Mouse (Mus musculus) heart, embryonic 14.5 days (tissue): Measurements from ENCODE around the gene Hnrnpa2b1. TPM values are rescaled to one million over a fixed set of nuclear protein-coding genes. Genes with fewer than 3 reads are reported as not detected.
A peak's percentile ranks its signal among the peaks of the same experiment; 100 is the strongest.

Source experiments
- ATAC-seq: fragments of 200-750 bp; cut with Nextera tagmentation; 2 replicates; pipeline ENCODE4 v1.8.0; 2017; ENCODE audit warnings: low read depth, moderate TSS enrichment; ENCODE audit not compliant: insufficient number of reproducible peaks, insufficient read depth, low FRiP score
- H3K27ac ChIP-seq, 2 experiments: fragments of 200-500 bp in 1 of 2; fragments of 300-500 bp in 1 of 2; sonication (generic) in 1 of 2; replicated peaks in 1 of 2; 2 replicates each; pipeline ENCODE4 v1.5.1; 2012 to 2014; ENCODE audit warnings: low read depth in 2 of 2, low read length in 2 of 2, control low read depth in 1 of 2, mild to moderate bottlenecking in 1 of 2, mixed read lengths in 1 of 2; ENCODE audit not compliant: control insufficient read depth in 1 of 2, insufficient read depth in 1 of 2
- H3K27me3 ChIP-seq: fragments of 300-500 bp; sonication (generic); 2 replicates; pipeline ENCODE4 v1.6.1; 2014; ENCODE audit warnings: mild to moderate bottlenecking, low read length, control low read depth; ENCODE audit not compliant: control insufficient read depth, insufficient read depth
- H3K36me3 ChIP-seq: fragments of 300-500 bp; sonication (generic); 2 replicates; pipeline ENCODE4 v1.6.1; 2014; ENCODE audit warnings: mild to moderate bottlenecking, control low read depth, low read length, mixed read lengths; ENCODE audit not compliant: control insufficient read depth, insufficient read depth
- H3K4me1 ChIP-seq, 2 experiments: fragments of 200-500 bp in 1 of 2; fragments of 300-500 bp in 1 of 2; sonication (generic) in 1 of 2; 2 replicates each; pipeline ENCODE4 v1.6.1; 2012 to 2014; ENCODE audit warnings: low read length in 2 of 2, control low read depth in 1 of 2, mixed read lengths in 1 of 2; ENCODE audit not compliant: control insufficient read depth in 2 of 2, insufficient read depth in 2 of 2
- H3K4me2 ChIP-seq: fragments of 300-500 bp; sonication (generic); 2 replicates; pipeline ENCODE4 v1.6.1; 2014; ENCODE audit warnings: mild to moderate bottlenecking, low read length
- H3K4me3 ChIP-seq, 2 experiments: fragments of 200-500 bp in 1 of 2; fragments of 300-500 bp in 1 of 2; sonication (generic) in 1 of 2; 2 replicates each; pipeline ENCODE4 v1.5.1; 2012 to 2014; ENCODE audit warnings: low read length in 2 of 2, mild to moderate bottlenecking in 2 of 2, control low read depth in 1 of 2, low read depth in 1 of 2, moderate library complexity in 1 of 2; ENCODE audit not compliant: control insufficient read depth in 1 of 2, insufficient read depth in 1 of 2
- H3K9ac ChIP-seq: fragments of 300-500 bp; sonication (generic); 2 replicates; pipeline ENCODE4 v1.6.1; 2014; ENCODE audit warnings: mild to moderate bottlenecking, low read length
- H3K9me3 ChIP-seq: fragments of 300-500 bp; sonication (generic); 2 replicates; pipeline ENCODE4 v1.6.1; 2016; ENCODE audit warnings: low read length, control low read depth; ENCODE audit not compliant: control insufficient read depth
- WGBS: fragments of 180-500 bp; shearing (Covaris S2); extraction: QIAGEN DNeasy Blood & Tissue Kit; methylation state at CpG from one replicate; pipeline ENCODE4 v1.1.7; 2014; 5-methylcytosine and 5-hydroxymethylcytosine counted together
- polyA plus RNA-seq: library from polyadenylated mRNA; unstranded; fragments of >200 nt; fragmentation: Nextera tagmentation; extraction: Ambion mirVana; gene quantifications from 2 replicates; pipeline ENCODE4 v1.2.1, GENCODE M21; 2014

The Hnrnpa2b1 gene
- polyA plus RNA-seq, 1 experiment from 2014 or later: 638 TPM

DNA sequence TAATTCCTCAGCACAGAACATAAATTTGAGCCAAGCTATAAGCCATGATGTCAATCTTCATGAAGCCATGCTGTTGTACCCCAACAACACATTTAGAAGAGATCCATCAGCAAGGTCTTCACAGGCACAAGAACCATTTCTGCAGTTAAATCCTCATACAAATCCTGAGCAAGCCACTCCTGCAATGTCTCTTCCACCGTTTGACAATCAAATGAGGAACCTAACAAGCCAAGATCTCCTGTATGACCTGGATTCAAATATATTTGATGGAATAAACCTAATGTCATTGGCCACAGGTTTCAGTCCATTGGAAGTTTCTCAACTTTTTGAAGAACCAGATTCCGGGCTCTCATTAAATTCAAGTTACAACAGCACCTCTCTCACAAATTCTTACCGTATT is 12.4 kb downstream of the Hnrnpa2b1 start:
- Histone ChIP-seq H3K9me3 (no peaks in the 10 kb centered on the region), H3K27ac (no peak overlapping the region), H3K4me3 (no peak overlapping the region), H3K27me3 (no peaks in the 10 kb centered on the region), H3K36me3 (peaks cover 47% of the 10 kb centered on the region), H3K4me1 (no peaks in the 10 kb centered on the region), H3K4me2 (no peak overlapping the region), H3K9ac (no peak overlapping the region)
- no peak for ATAC-seq
- 75% methylated on average over 3 of the region's 3 CpGs for WGBS

- peaks cover 36% of the 10 kb centered on the region for H3K36me3 ChIP-seq
- ATAC-seq: no peak
- no peak overlapping the region for H3K4me3 ChIP-seq
- no peaks in the 10 kb centered on the region for H3K27me3 ChIP-seq
- H3K9me3 ChIP-seq: no peaks in the 10 kb centered on the region
- H3K4me2 ChIP-seq: no peak overlapping the region
- no peaks in the 10 kb centered on the region for H3K4me1 ChIP-seq
- no peak overlapping the region for H3K27ac ChIP-seq
- WGBS: 85% methylated on average over 1 of the region's 1 CpGs
- no peak overlapping the region for H3K9ac ChIP-seq
Observed at GRCm38 (mm10) chr6:51456198-51456597, 13.5 kb downstream of the Hnrnpa2b1 start.

- no peak overlapping the region for H3K4me3 ChIP-seq
- H3K36me3 ChIP-seq: peaks cover 25% of the 10 kb centered on the region
- H3K27me3 ChIP-seq: no peaks in the 10 kb centered on the region
- no peak overlapping the region for H3K27ac ChIP-seq
- no peaks in the 10 kb centered on the region for H3K4me1 ChIP-seq
- H3K4me2 ChIP-seq: no peak overlapping the region
- H3K9ac ChIP-seq: no peak overlapping the region
- H3K9me3 ChIP-seq: no peaks in the 10 kb centered on the region
- 34% methylated on average over 3 of the region's 3 CpGs for WGBS
- no peak for ATAC-seq
Observed at GRCm38 (mm10) chr6:51454949-51455348, 14.7 kb downstream of the Hnrnpa2b1 start.

DNA sequence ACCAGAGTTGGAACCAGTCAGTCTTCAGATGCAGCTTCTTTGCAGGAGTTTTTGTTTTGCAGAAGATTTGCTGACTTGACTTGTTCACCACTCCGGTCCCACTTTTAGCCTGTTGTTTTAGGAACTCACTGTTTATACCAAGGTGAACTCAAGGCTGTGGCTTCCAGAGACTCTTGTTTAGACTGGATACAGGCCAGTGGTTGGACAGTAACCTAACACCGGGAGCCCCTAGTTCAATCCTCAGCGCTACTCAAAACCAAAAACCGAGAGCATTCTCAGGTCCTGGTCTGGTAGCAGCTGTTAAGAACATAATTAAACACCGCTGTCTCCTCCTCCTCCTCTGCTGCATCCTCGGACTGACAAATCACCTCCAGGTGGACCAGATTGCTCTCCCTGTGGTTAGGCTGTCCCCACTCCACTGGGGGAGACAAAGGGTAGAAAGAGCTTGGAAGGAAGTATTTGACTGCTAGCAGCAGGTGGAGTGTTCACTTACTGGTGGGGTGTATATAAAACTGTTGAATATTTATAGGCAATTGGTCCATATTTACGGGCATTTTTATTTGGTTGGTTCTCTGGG is 16.7 kb downstream of the Hnrnpa2b1 start:
- Histone ChIP-seq H3K36me3 (peaks cover 8% of the 10 kb centered on the region), H3K9ac (no peak overlapping the region), H3K4me2 (no peak overlapping the region), H3K27ac (no peak overlapping the region), H3K4me1 (no peaks in the 10 kb centered on the region), H3K9me3 (no peaks in the 10 kb centered on the region), H3K4me3 (no peak overlapping the region), H3K27me3 (no peaks in the 10 kb centered on the region)
- ATAC-seq: no peak
- 78% methylated on average over 7 of the region's 7 CpGs for WGBS

GRCm38 (mm10) chr6:51442191-51442835 is 27.4 kb downstream of the Hnrnpa2b1 start:
- H3K4me3 ChIP-seq: no peak overlapping the region
- H3K36me3 ChIP-seq: no peaks in the 10 kb centered on the region
- WGBS: 52% methylated on average over 9 of the region's 9 CpGs
- no peaks in the 10 kb centered on the region for H3K27me3 ChIP-seq
- H3K9ac ChIP-seq: no peak overlapping the region
- H3K4me1 ChIP-seq: peaks cover 20 to 21% of the 10 kb centered on the region in 2 experiments
- no peak overlapping the region for H3K27ac ChIP-seq
- H3K4me2 ChIP-seq: no peak overlapping the region
- no peaks in the 10 kb centered on the region for H3K9me3 ChIP-seq
- ATAC-seq: no peak

GRCm38 (mm10) chr6:51438826-51439330 is 30.8 kb downstream of the Hnrnpa2b1 start:
- Histone ChIP-seq H3K36me3 (no peaks in the 10 kb centered on the region), H3K27ac (peak overlapping the region; percentile 87 to 88; a peak in 3 of 4 replicates), H3K27me3 (no peaks in the 10 kb centered on the region), H3K9me3 (no peaks in the 10 kb centered on the region), H3K4me3 (no peak overlapping the region), H3K4me2 (no peak overlapping the region), H3K9ac (no peak overlapping the region), H3K4me1 (peaks cover 26 to 28% of the 10 kb centered on the region in 2 experiments)
- no peak for ATAC-seq
- WGBS: 77% methylated on average over 9 of the region's 9 CpGs

- Histone ChIP-seq H3K27ac (peak overlapping the region; percentile 87 to 88), H3K9ac (peak overlapping the region; percentile 6; the same call in 1 of the 2 replicates), H3K4me1 (peaks cover 29 to 30% of the 10 kb centered on the region in 2 experiments), H3K9me3 (no peaks in the 10 kb centered on the region), H3K36me3 (no peaks in the 10 kb centered on the region), H3K4me3 (no peak overlapping the region), H3K4me2 (peak overlapping the region; percentile 39), H3K27me3 (0 out of 2 replicates have a peak, but pooled peaks cover 9% of the 10 kb centered on the region)
- 17% methylated on average over 4 of the region's 4 CpGs for WGBS
- peak; percentile 60 for ATAC-seq
Observed at GRCm38 (mm10) chr6:51437665-51438064, 32.0 kb downstream of the Hnrnpa2b1 start.
